Mouse (Mus musculus) cortical plate, adult 2 months (tissue): ENCODE results near the gene Abhd4.

Experiments
- CTCF ChIP-seq: fragments of 200-500 bp; IDR thresholded peaks from 2 replicates; pipeline ENCODE4 v1.5.1; 2011; ENCODE audit warnings: mild to moderate bottlenecking, control low read depth, low read length; ENCODE audit not compliant: insufficient read depth; ENCODE audit errors: extremely low read depth
- POLR2A ChIP-seq: fragments of 200-500 bp; IDR thresholded peaks from 2 replicates; pipeline ENCODE4 v1.6.1; 2011; ENCODE audit warnings: mild to moderate bottlenecking, low read length, control low read depth; ENCODE audit not compliant: insufficient read depth; ENCODE audit errors: extremely low read depth

DNA sequence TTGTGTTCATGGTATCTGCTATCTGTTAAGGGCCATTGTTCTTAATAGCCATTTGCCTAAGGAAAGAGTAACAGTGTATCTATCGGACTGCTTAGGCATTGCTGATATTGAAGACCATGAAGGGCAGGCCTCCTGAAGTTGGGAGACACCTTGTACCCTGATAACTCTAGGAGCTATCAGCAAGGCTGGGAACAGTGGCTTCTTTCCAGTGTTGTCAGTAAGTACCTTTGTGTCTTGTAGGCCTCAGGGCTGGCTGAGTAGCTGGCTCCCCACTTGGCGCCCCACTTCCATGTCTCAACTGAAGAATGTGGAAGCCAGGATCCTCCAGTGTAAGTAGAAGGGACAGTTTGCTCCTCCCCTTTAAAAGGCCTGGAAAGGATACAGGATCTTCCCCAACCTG, 7.4 kb downstream of the Abhd4 start:
- TF ChIP-seq CTCF, result no peak
- TF ChIP-seq POLR2A, result no peak
